Mouse (Mus musculus) E14TG2a.4 (cell line): ENCODE data around the gene Ncoa1.

Source experiments
- CTCF ChIP-seq: conservative IDR thresholded peaks from 2 replicates; pipeline ENCODE4 v1.5.1; 2014; ENCODE audit warnings: low read length
- NANOG ChIP-seq: IDR thresholded peaks from 2 replicates; pipeline ENCODE4 v1.6.1; 2014; ENCODE audit warnings: borderline replicate concordance, low read length, mixed read lengths
- POU5F1 ChIP-seq: IDR thresholded peaks from 2 replicates; pipeline ENCODE4 v1.6.1; 2014; ENCODE audit warnings: low read length, borderline replicate concordance

- no peak for TF ChIP-seq CTCF
- TF ChIP-seq POU5F1: no peak
- no peak for TF ChIP-seq NANOG
Observed at GRCm38 (mm10) chr12:4386077-4386719, 90.8 kb downstream of the Ncoa1 start.
